Mouse (Mus musculus) common myeloid progenitor, adult 5-6 weeks (primary cell): ENCODE results near the gene Vav2. TPM values are rescaled to one million over a fixed set of nuclear protein-coding genes. Genes with fewer than 3 reads are reported as not detected.

Source experiments
- ATAC-seq: replicated peaks from 2 replicates; pipeline ENCODE4 v1.8.0; 2016; ENCODE audit warnings: low read depth, mild to moderate bottlenecking, moderate TSS enrichment, inconsistent platforms; ENCODE audit not compliant: poor library complexity, severe bottlenecking
- total RNA-seq: library from RNA; stranded (forward); fragments of 200-1000, 187-1606 nt; gene quantifications from 2 replicates; pipeline ENCODE4 v1.2.3, GENCODE M21; 2017

Gene Vav2
- total RNA-seq, 1 experiment from 2014 or later = 11.6 TPM

DNA sequence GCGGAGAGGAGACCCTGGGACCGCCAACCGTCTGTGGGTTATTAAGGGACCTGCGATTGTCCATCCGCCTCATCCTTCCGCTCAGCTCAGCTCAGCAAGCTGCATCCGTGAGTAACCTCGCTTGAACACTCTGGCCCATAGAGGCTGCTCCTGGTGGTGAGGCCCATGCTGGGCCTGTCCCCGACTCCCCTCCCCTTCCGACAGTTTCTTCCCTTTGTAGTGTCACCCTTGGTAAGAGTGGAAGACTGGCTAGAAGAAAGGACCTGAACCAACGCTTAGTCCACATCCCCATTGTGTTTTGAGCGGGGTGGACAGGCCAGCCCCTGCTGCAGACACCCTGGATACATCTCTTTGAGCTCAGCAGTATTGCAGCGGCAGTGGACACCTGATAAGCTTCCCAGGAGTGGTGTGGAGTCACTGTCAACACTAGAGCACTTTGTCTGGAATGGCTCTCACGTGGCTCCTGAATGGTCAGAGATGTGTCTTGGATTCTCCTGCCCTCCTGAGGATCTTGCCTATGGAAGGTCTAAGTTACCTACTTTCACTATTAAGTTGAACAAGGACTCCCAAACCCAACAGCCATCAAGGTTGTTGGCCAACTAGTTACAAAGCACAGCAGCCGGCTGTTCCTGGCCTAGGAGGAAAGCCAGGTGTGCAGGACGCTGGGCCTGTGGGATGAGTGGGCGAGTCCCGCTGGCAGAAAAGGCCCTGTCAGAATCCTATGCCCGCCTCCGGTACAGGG is 16.0 kb upstream of the Vav2 start:
- peak; percentile 5; the same call in 1 of the 2 replicates for ATAC-seq

DNA sequence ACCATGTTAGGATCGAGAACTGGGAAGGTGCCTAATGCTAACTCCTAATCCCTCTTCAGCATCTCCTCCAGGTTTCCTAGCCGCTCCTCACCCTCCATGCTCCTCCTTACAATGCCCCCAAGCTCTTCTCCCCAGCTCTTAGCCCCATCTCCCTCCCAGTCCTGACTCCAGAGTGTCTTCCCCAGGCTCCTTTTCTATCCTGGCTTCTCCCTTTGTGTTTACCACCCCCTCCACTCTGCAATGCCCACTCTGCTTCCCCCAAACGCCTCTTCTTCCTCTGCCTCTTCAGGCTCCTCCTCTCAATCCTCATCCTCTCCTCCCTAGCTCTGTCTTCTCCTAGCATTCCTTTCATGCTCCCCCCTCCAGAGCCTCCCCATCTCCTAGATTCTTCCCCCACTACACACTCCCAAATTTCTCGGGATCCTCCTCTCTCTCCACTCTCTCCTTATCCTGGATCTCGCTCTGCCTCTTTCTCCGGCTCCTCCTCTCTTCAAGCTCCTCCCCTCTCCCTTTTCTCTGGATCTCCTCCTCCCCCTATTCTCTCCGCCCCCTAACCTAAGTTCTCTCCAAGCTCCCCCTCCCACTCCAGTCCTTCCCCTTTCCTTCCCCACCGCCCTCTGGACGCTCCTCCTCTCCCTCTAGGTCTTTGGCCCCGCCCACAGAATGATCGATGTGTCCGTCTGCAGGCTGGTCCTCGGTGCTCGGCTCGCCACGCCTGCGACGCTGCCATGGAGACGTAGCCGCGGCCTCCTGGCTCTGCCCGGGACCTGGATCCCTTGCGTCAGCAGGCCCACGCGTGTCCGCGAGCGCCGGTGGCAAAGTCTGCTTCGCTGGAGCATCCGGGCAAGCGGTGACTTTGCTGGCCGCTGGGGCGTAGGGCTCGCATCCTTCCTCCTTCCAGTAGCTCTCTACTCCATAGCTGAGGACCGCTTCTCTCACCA is 15.2 kb upstream of the Vav2 start, which contains the start of gene Brd3os:
Brd3os (plus strand) TSS at position 558 of the 941 bp plus-strand sequence.
- ATAC-seq = peak; percentile 91

DNA sequence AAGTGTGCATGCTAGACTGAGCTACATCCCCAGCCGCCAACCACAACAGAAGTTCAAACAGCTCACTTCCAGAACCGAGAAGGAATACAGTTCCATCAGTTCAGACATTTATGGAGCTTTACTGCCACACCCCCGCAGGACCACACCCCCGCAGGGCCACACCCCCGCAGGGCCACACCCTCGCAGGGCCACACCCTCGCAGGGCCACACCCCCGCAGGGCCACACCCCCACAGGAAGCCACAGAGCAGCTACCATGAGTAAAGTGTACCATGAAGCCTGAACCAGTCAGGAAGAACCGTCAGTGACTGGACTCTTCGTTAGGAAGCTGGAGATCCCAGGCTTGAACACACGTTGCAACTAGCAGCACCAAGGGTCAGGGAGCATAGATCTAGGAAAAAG is 11.4 kb upstream of the Vav2 start:
- peak; percentile 84 for ATAC-seq

DNA sequence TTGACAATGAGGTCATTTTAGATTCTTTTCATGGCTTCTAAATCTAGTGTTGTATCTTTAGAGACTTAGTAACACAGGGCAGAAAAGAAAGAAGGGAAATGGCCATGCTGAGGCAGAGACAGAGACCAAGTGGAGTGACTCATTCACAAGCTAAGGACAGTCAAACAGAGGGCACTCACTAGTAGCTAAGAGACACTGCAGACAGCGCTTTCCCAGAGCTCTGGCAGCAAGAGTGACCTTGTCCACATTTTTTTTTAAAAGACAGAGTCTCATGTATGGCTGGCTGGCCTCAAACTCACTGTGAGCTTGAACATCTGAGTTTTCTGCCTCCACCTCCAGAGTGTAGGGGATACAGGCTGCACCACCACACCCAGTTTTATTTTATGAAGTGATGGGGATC is 11.0 kb upstream of the Vav2 start:
- no peak for ATAC-seq

DNA sequence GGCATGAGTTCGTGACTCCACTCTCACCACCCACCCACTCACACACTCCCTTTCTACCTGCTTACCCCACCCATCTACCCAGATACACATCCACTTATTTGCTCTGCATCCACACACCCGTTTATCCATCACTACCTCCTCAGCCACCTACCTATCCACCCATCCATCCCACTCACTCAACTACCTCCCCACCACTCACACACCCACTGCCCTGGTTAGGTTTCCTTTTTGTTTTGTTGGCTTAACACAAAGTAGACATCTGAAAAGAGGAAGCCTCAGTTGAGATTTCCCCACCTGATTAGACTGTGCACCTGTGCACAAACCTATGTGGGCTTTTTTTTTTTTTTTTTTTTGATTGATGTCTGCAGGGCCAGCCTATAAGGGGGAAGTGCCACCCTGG is 5.8 kb upstream of the Vav2 start:
- no peak for ATAC-seq

DNA sequence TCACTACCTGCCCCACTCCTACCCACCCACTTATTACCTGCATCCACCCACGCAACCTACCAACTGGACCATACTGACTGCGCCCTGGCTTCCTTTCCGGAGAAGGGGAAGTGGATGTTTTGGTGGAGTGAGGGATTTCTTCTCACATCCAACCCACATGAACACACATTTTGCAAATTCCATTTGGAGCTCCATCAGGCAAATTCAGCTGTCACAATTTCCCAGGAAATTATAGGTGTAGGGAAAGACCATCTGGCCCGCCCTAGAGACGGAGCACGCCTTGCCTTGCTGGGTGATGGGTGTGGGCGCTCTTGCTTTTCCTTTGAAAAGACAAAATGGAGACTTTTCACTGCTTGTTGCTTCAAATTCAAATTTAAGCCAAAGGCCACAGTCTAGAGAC is 3.8 kb upstream of the Vav2 start:
- ATAC-seq = no peak

DNA sequence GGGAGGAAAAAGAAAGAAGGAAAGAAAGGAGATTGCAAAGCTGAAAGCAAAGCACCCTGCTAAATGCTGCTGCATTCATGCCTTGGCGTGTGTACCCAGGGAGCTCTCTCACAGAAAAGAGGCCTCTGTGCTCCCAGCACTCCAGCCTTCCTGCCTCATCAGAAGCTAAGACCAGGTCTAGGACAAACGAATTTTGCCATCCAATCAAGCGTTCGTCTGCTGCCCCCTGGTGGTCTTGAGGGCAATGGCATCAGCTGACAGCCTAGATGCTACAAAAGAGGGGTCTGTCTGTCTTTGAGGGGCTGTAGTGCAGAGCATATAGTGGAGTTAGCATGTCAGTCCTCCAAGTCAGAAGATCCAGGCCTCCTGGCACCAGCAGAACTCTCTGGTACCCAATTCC is 1.2 kb upstream of the Vav2 start:
- peak; percentile 61 for ATAC-seq

DNA sequence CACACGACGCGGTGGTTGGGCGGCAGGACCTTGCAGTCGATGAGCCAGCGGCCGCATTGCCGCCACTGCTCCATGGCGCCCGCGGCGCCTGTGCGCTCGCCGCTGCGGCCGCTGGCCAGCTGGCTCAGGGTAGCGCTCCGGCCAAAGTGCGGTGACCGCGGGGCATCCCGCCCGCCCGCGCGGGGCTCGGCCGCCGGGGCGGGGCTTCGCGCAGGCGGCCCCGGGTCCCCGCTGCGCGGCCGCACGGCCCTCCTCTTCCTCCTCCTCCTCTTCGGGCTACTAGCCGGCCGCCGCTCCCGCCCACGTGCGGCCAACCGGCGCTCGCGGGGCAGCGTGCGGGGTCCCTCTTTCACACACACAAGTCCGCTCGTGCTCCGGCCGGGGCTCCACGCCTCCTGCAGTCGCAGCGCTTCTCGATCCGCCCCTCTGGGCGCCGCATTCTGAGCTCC is 403 bp downstream of the Vav2 start:
- ATAC-seq = no peak

DNA sequence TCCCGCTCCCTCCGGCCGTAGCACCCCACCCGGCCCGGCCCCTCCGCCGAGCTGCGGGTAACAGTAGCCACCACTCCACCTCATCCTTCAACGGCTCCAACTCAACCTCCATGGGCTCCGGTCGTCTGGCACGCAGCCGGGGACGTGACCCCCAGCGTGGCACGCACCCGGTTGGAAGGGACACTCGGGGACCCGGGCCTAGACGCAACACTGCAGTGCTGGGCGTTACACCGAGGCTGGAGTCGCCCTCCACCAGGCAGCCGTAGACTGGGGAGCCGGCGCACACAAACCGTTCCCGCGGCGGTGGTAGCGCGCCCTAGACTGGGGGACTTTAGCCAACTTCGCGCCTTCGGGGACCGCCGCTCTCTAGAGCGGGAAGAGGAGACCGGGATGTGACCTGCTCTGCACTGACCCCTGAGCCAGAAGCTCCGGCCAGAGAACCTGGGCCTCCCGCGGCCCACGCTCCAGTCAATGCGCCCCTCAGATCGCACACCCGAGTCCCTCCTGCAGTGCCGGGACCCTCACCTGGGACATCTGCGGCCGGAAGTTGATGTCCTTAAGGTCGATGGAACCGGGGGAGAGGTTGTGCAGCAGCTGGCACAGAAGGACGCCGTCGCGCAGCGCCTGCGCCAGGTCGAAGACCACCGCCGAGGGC is 955 bp downstream of the Vav2 start:
- ATAC-seq = no peak; the same call in 1 of the 2 replicates

DNA sequence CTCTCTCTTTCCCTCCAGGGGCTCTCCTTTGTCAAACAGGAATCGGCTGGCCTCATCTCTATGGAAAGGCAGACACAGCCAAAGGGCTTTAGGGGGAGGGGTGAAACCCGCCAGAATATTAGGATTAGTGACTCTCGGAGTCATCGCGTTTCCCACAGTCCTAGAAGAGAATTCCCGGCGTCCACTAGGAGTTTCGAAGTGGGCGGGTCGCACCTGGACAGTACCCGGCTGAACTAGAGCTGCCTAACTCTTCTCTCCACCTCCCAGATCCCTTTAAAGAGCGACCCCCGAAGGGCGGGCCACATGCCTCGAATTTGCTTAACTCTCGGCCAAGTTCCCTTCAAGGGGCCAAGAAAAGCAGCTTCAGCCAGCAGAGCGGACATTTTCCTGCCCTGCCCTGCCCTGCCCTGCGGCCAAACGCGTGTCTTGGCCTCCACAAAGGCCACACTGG is 1.6 kb downstream of the Vav2 start:
- no peak for ATAC-seq

DNA sequence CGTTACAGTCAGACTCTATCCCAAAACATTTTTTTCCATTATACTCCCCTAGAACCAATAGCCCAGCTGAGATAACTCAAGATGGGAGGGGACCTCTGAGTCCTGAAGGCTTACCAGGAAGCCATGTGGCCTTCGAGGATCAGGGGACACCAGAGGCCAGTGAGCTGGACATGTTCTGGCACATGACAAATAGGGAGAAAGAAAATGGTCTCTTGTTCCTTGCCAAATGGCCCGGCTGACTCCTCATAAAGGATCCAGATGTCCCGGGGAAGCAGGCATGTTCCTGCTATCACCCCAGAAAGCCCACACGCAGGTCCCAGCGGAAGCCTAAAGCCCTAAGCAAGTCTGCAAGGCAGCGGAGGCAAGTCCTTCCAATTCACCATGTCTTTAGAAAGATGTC is 3.2 kb downstream of the Vav2 start:
- no peak for ATAC-seq

DNA sequence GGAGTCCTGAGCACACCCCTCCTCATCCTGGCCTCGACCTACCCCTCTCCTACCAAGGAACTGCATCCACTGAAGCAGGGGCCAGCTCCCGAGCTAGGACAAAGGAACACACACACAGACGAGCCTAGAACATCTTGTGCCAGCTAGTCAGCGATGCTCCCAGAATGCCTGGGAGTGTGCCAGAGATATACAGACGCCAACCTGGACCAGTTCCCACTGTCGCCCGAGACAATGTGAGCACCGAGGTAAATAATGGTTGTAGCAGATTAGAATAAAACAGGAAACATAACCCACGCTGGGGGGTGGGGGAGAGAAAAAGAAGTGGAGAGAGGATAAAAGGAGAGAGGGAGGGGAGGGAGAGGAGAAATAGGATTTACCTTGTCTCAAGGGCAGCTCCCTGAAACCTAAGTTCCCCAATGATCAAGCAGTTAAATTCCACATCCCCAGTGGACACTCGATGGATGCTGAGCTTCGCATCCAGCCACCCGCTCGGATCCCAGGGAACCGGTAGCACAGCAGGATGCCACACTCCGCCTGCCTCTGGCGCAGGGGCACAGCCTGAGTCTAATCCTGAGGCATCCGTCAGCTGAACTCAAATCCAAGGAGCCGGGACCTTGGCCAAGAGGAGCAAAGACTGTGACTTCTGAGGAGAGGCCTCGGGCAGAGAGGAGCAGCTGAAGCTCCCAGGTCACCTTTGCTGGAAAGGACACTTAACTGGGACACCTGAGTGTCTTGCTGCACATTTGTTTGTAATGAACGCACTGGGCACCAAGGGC is 5.4 kb downstream of the Vav2 start:
- no peak for ATAC-seq

DNA sequence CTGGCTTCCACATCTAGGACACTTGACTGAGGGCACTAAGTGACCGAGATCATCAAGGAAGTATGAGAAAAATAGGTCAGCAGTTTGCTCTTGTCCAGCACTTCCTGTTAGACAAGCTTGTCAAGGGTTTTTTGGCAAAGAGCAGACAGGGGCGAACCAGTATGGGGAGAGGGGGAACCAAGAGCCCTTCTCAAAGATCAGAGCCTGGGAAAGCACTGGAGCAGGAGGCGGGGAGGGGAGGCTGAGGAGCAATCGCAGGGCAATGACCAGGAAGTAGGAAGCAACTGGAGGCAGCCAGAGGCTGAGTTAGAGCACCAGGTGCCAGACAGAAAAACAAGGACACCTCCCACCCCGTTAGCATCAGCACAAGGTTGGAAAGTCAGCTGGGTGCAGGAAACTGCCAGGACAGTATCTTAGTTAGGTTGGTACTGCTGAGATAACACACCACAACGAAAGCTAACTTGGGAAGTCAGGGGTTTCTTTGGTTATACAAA is 8.2 kb downstream of the Vav2 start:
- ATAC-seq = peak; percentile 17; the same call in 1 of the 2 replicates

DNA sequence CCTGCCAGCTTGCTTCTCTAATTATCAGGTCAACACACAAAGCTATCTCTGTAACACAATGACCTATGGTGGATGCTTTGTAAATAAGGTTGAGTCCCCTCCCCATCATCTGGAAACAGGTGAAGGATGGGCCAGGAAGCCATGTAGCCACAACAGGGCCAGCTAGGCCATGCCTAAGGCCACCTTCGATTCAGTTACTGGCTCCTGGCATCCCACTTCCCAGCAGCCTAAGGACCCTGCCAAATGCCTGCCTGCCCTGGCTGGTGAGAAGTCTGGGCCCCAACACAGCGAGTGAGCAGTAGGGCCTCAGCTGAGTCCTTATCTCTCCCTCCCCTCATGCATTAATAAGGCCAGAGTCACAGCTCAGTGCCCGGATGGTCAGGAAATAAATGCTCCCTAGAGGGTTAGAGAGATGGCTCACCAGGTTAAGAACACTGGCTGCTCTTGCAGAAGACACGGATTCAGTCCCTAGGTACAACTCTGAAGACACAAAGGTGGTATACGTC is 9.1 kb downstream of the Vav2 start:
- ATAC-seq = no peak

DNA sequence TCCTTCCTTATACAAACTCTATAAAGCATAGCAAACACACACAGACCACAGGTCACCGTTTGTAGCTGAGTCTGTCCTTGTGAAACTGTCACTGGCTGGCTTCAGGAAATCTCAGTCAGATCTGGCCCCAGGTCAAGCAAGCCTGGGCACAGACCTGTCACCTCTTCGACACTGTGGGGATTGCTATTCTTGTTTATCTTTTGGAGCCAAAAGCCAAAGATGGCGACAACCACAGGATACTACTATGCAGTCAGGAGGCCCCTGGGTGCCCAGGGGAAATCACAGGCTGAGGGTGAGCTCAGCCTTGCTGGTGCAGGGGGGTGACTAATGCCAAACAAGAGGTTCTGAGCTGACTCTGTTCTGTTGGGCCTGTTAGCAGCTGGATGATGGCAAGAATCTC is 10.4 kb downstream of the Vav2 start:
- ATAC-seq = no peak

DNA sequence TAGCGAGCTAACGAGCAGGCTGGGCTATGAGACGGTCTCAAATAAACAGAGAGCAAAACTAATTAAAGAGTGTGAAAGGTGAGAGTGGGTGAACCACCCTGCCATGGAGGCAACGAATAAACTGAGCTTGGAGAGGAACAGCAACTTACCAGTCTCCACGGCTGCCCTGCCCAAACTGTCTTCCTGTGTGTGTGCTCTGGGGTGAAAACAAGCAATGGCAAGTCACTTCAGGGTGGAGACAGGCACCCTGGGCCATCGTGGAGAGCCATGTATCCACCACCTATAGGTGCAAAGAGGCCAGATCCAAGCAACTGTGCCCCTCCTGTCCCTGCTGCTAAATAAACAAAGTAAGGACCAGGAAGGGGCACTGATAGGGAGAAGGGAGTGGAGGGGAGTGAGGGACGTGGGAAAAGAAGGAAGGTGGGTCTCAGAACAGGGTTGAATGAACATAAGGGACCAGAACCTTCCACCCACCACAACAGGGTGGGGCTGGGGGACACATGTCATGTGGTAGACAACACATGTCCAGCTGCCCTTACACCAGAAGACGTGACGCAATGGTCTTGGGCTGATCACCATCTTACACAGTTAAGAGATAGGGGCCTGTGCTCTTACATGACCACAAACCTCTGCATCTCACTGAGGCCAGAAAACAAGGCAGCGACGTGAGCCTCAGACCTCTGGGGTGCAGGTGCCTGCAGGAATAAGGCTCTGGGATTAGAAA is 11.6 kb downstream of the Vav2 start:
- no peak for ATAC-seq

DNA sequence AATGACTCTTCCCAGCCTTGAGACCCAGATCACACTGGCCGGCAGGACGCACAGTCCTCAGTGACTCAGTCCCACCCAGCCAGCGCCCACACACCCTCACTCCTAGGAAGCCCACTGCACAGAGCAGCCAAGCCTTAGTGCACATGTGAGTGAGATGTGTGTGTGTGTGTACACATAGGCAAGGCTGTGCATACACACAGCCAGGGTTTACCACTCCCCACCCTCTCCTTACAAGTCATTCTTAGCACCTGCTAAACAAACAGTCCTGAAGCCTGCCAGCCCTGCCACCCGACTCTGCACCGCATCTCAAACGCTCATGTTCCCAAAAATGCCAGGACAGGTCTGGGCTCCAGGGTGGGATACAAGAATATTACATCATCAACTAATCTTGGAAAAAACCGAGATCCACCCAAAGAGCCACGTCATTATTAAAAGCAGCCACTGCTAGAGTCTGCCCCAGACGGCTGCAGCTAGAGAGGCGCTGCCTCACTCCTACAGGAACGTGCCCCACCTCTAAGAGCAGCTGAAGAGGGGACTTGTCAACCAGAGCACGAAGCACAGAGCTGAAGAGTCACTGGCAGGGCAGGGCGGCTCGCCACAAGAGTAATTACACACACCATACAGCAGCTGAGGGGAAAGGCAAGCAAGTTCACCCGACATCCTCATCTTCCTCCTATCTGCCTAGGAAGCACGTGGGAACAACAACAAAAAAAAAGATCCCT is 12.7 kb downstream of the Vav2 start:
- ATAC-seq = no peak

DNA sequence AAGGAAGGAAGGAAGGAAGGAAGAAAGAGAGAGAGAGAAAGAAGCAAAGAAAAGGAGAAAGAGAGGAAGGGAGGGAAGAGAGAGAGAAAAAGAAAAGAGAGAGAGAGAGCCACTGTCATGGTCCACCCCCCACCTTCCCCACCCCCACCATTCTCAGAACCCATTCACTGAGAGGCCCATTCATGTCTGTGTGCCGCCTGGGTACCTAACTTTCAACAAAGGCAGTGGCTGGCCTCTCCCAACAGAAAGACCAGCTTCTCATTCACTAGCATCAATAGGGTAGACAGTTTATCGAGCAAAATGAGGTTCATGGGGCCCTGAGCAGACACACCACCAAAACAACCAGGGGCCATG is 13.3 kb downstream of the Vav2 start:
- ATAC-seq = no peak
